Mouse (Mus musculus) C2C12 (cell line): ENCODE measurements at regions not wholly inside any gene's neighbourhood (a gene's known extent, or its start where the extent isn't known, plus 50 kb on each side); places are given as distances from the start of the nearest gene placed in this dataset.

Experiments used
- CTCF ChIP-seq: IDR thresholded peaks from one replicate; pipeline ENCODE4 v1.5.1; 2011; ENCODE audit not compliant: control insufficient read depth, insufficient read depth, insufficient read length
- MAX ChIP-seq: IDR thresholded peaks from one replicate; pipeline ENCODE4 v1.6.1; 2011; ENCODE audit warnings: mild to moderate bottlenecking, control low read depth
- USF1 ChIP-seq: IDR thresholded peaks from one replicate; pipeline ENCODE4 v1.6.1; 2011; ENCODE audit warnings: low read depth, mild to moderate bottlenecking, control low read depth, moderate library complexity

DNA sequence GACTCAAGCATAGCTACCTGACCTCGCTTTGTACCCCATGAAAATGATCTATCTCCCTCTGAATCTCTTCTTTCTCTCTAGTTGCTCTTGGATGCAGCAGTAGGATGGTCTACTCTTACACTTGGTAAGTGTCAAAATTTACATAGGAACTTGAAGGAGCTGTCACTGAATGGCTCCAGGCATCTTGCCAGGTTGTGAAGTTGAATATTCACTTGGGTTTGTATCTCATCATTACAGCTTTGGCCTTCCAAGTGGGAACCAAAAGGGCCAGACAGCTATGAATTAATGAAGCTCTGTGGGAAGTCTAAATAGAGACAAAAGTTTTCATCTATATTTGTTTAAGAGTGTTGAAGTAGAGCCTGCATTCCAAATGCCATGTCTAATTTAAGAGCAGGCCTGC is 475.5 kb downstream of the Flrt2 start:
- no peak for TF ChIP-seq CTCF
- TF ChIP-seq USF1, result no peak
- TF ChIP-seq MAX, result no peak
